Mouse (Mus musculus): ENCODE results near the gene Ms4a3.

Gene Ms4a3

DNA sequence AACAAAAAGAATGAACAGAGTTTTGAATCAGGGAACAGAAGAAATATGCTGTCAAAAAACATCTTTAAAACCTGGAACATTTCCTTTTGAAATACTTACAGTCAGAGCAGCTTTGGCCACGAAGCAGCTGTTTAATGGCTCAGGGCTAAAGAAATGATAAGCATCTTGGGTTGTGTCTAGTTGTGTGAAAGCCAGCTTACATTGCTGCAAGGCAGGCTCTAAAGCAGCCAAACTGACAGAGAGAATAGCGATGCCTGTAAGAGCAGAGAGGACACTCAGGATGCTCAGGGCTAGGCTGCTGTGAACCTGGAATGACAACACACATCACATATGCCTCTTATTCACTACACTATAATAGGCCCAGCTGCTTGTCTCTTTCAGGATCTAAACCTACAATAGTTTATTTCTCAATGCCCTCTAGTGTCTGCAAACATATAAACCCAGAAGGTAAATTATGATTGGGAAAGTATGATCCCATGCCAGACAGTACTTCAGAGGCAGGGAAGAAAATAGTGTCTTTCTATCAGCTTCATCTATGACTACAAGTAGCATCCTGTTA, 50.7 kb downstream of the Ms4a3 start:
- DNase-seq (ENCODE audit: inconsistent age in 2 of 2, low spot score in 1 of 2), result no peak

DNA sequence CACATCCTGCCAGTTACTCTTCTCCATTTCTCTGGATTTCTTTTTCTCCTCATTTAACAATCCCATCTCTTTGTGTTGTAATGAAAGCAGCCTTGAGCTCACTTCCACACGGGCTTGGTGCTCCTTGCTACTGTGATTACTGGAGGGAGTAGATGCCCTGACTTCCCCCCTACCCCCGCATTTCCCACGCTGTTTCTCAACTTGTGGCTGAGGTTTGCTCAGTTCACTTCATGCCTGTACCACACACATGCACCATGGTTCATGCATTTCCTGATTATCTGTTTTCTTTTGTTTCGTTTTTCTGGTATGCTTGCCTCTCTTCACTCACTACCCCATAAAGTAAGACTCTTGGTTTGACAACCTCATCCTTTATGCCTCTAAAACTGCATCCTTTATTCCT, 51.4 kb downstream of the Ms4a3 start:
- DNase-seq (ENCODE audit: inconsistent age in 2 of 2, low spot score in 1 of 2), result no peak

Data from adrenal gland, adult (tissue).